Mouse (Mus musculus) liver, embryonic 11.5 days (tissue): ENCODE measurements around the gene Meaf6. TPM values are rescaled to one million over a fixed set of nuclear protein-coding genes. Genes with fewer than 3 reads are reported as not detected.

Experiments used
- ATAC-seq: fragments of 200-750 bp; cut with Nextera tagmentation; replicated peaks from 2 replicates; pipeline ENCODE4 v1.8.0; 2017; ENCODE audit warnings: moderate number of reproducible peaks, mild to moderate bottlenecking, moderate TSS enrichment, moderate library complexity; ENCODE audit not compliant: low FRiP score
- DNase-seq: peaks from one replicate; pipeline ENCODE4 v3.0.0-alpha.2; 2017; ENCODE audit warnings: low spot score
- H3K27ac ChIP-seq: fragments of 300-500 bp; sonication (generic); 2 replicates; pipeline ENCODE4 v1.5.1; 2014; ENCODE audit warnings: mild to moderate bottlenecking, low read depth, low read length, control low read depth
- H3K27me3 ChIP-seq: fragments of 300-500 bp; sonication (generic); replicated peaks from 2 replicates; pipeline ENCODE4 v1.6.1; 2014; ENCODE audit warnings: low read length, mixed read lengths; ENCODE audit not compliant: control insufficient read depth, insufficient read depth
- H3K36me3 ChIP-seq: fragments of 300-500 bp; sonication (generic); 2 replicates; pipeline ENCODE4 v1.6.1; 2014; ENCODE audit warnings: mild to moderate bottlenecking, low read length, moderate library complexity, mixed read lengths; ENCODE audit not compliant: control insufficient read depth, insufficient read depth
- H3K4me1 ChIP-seq: fragments of 300-500 bp; sonication (generic); replicated peaks from 2 replicates; pipeline ENCODE4 v1.6.1; 2014; ENCODE audit warnings: low read length, mixed read lengths; ENCODE audit not compliant: control insufficient read depth, insufficient read depth
- H3K4me2 ChIP-seq: fragments of 300-500 bp; sonication (generic); 2 replicates; pipeline ENCODE4 v1.6.1; 2014; ENCODE audit warnings: mild to moderate bottlenecking, control low read depth, moderate library complexity
- H3K4me3 ChIP-seq: fragments of 300-500 bp; sonication (generic); 2 replicates; pipeline ENCODE4 v1.5.1; 2014; ENCODE audit warnings: low read depth, low read length, control low read depth
- H3K9ac ChIP-seq: fragments of 300-500 bp; sonication (generic); 2 replicates; pipeline ENCODE4 v1.6.1; 2014; ENCODE audit warnings: low read depth, low read length, control low read depth
- H3K9me3 ChIP-seq: fragments of 300-500 bp; sonication (generic); 2 replicates; pipeline ENCODE4 v1.6.1; 2016; ENCODE audit warnings: low read length, inconsistent platforms, mixed read lengths; ENCODE audit not compliant: control insufficient read depth
- WGBS: fragments of 180-500 bp; shearing (Covaris S2); extraction: QIAGEN DNeasy Blood & Tissue Kit; methylation state at CpG from one replicate; pipeline ENCODE4 v1.1.7; 2014; 5-methylcytosine and 5-hydroxymethylcytosine counted together
- polyA plus RNA-seq: library from polyadenylated mRNA; unstranded; fragments of >200 nt; fragmentation: Nextera tagmentation; extraction: Ambion mirVana; gene quantifications from 2 replicates; pipeline ENCODE4 v1.2.1, GENCODE M21; 2014

The Meaf6 gene
- polyA plus RNA-seq, 1 experiment from 2014 or later: 53.6 TPM

- ATAC-seq: peak; percentile 37
- peak within 1 kb of the TSS; percentile 1; the same call in 1 of the 2 replicates for H3K27ac ChIP-seq
- WGBS: 3% methylated on average over 26 of the region's 26 CpGs
Measured at GRCm38 (mm10) chr4:125065517-125066307, 19.2 kb upstream of the Meaf6 start, which contains the start of gene Dnali1. Gene Dnali1 (minus strand): TSS chr4:125065703.

GRCm38 (mm10) chr4:125066490-125067370, 18.2 kb upstream of the Meaf6 start, which contains the start of gene Snip1:
Gene Snip1 (plus strand): TSS chr4:125066672.
- Histone ChIP-seq H3K27ac (peak within 1 kb of the TSS; percentile 1; the same call in 1 of the 2 replicates), H3K36me3 (peaks cover 23% of the 10 kb centered on the region), H3K4me1 (peaks cover 16% of the 10 kb centered on the region), H3K9ac (peak within 1 kb of the TSS; percentile 87), H3K4me3 (peak within 1 kb of the TSS; percentile 79), H3K4me2 (peak within 1 kb of the TSS; percentile 90), H3K9me3 (no peaks in the 10 kb centered on the region), H3K27me3 (no peaks in the 10 kb centered on the region; the same call in 1 of the 2 replicates)
- ATAC-seq (peak; percentile 90), DNase-seq (peak; percentile 93)
- 1% methylated on average over 78 of the region's 78 CpGs for WGBS

More at GRCm38 (mm10) chr4:125065517-125066307, 19.2 kb upstream of the Meaf6 start, which contains the start of gene Dnali1:
- peak; percentile 63 for DNase-seq
- Histone ChIP-seq H3K4me2 (peak within 1 kb of the TSS; percentile 90), H3K4me3 (peak within 1 kb of the TSS; percentile 79), H3K4me1 (peaks cover 16% of the 10 kb centered on the region), H3K9me3 (no peaks in the 10 kb centered on the region), H3K27me3 (no peaks in the 10 kb centered on the region; the same call in 1 of the 2 replicates), H3K36me3 (peaks cover 13% of the 10 kb centered on the region), H3K9ac (peak within 1 kb of the TSS; percentile 87)

- ATAC-seq (no peak), DNase-seq (no peak)
- Histone ChIP-seq H3K4me2 (no peak overlapping the region), H3K9me3 (no peaks in the 10 kb centered on the region), H3K4me3 (no peak overlapping the region), H3K36me3 (peaks cover 28% of the 10 kb centered on the region), H3K27ac (no peak overlapping the region), H3K9ac (no peak overlapping the region), H3K4me1 (no peaks in the 10 kb centered on the region), H3K27me3 (no peaks in the 10 kb centered on the region)
- WGBS: 81% methylated on average over 2 of the region's 2 CpGs
Measured at GRCm38 (mm10) chr4:125077700-125078099, 7.2 kb upstream of the Meaf6 start.

- 91% methylated on average over 2 of the region's 2 CpGs for WGBS
- no peaks in the 10 kb centered on the region for H3K4me1 ChIP-seq
- no peaks in the 10 kb centered on the region for H3K27me3 ChIP-seq
- DNase-seq (no peak), ATAC-seq (no peak)
- H3K4me3 ChIP-seq: no peak overlapping the region
- no peak overlapping the region for H3K4me2 ChIP-seq
- no peak overlapping the region for H3K9ac ChIP-seq
- peaks cover 18% of the 10 kb centered on the region; the same call in 1 of the 2 replicates for H3K36me3 ChIP-seq
- no peaks in the 10 kb centered on the region for H3K9me3 ChIP-seq
- no peak overlapping the region for H3K27ac ChIP-seq
Measured at GRCm38 (mm10) chr4:125078698-125079097, 6.2 kb upstream of the Meaf6 start.

GRCm38 (mm10) chr4:125085346-125085841, 460 bp downstream of the Meaf6 start:
- H3K27me3 ChIP-seq: no peaks in the 10 kb centered on the region
- peak overlapping the region; percentile 76 for H3K4me2 ChIP-seq
- H3K9me3 ChIP-seq: no peaks in the 10 kb centered on the region
- peak; percentile 95 for ATAC-seq
- peak overlapping the region; percentile 86 for H3K27ac ChIP-seq
- H3K4me3 ChIP-seq: peak overlapping the region; percentile 89
- peaks cover 3% of the 10 kb centered on the region for H3K4me1 ChIP-seq
- WGBS: under 1% methylated on average over 37 of the region's 45 CpGs
- H3K9ac ChIP-seq: peak overlapping the region; percentile 90
- H3K36me3 ChIP-seq: peaks cover 15% of the 10 kb centered on the region; the same call in 1 of the 2 replicates
- DNase-seq: no peak

GRCm38 (mm10) chr4:125093031-125093430, 8.1 kb downstream of the Meaf6 start:
- DNase-seq (no peak), ATAC-seq (no peak)
- 79% methylated on average over 5 of the region's 5 CpGs for WGBS
- no peak overlapping the region for H3K4me2 ChIP-seq
- no peaks in the 10 kb centered on the region for H3K4me1 ChIP-seq
- H3K9ac ChIP-seq: no peak overlapping the region
- peaks cover 25% of the 10 kb centered on the region for H3K36me3 ChIP-seq
- no peak overlapping the region for H3K4me3 ChIP-seq
- no peak overlapping the region for H3K27ac ChIP-seq
- no peaks in the 10 kb centered on the region for H3K9me3 ChIP-seq
- H3K27me3 ChIP-seq: no peaks in the 10 kb centered on the region

- WGBS: 94% methylated on average over 5 of the region's 5 CpGs
- no peak for DNase-seq
Measured at GRCm38 (mm10) chr4:125096066-125096465, 11.1 kb downstream of the Meaf6 start.

GRCm38 (mm10) chr4:125097412-125097811, 12.5 kb downstream of the Meaf6 start:
- Histone ChIP-seq H3K9ac (no peak overlapping the region), H3K36me3 (peaks cover 5% of the 10 kb centered on the region), H3K9me3 (no peaks in the 10 kb centered on the region), H3K4me3 (no peak overlapping the region), H3K4me2 (no peak overlapping the region), H3K27ac (no peak overlapping the region), H3K4me1 (no peaks in the 10 kb centered on the region), H3K27me3 (no peaks in the 10 kb centered on the region)
- 88% methylated on average over 4 of the region's 4 CpGs for WGBS
- ATAC-seq (no peak), DNase-seq (no peak)

More at GRCm38 (mm10) chr4:125096066-125096465, 11.1 kb downstream of the Meaf6 start:
- peaks cover 10% of the 10 kb centered on the region for H3K36me3 ChIP-seq
- H3K27me3 ChIP-seq: no peaks in the 10 kb centered on the region
- H3K9me3 ChIP-seq: no peaks in the 10 kb centered on the region
- ATAC-seq: no peak
- no peak overlapping the region for H3K4me3 ChIP-seq
- no peak overlapping the region for H3K4me2 ChIP-seq
- H3K9ac ChIP-seq: no peak overlapping the region
- no peaks in the 10 kb centered on the region for H3K4me1 ChIP-seq
- H3K27ac ChIP-seq: no peak overlapping the region
